Mouse (Mus musculus) bone marrow, adult 2 months (tissue): Measurements from ENCODE around the gene Gm29735.

Experiments used
- CTCF ChIP-seq: fragments of 200-500 bp; IDR thresholded peaks from 2 replicates; pipeline ENCODE4 v1.5.1; 2011; ENCODE audit warnings: low read length, control low read depth; ENCODE audit not compliant: control insufficient read depth, insufficient read depth
- POLR2A ChIP-seq: fragments of 200-500 bp; IDR thresholded peaks from 2 replicates; pipeline ENCODE4 v1.6.1; 2011; ENCODE audit warnings: low read depth, mild to moderate bottlenecking, control low read depth, low read length, borderline replicate concordance; ENCODE audit not compliant: control insufficient read depth

DNA sequence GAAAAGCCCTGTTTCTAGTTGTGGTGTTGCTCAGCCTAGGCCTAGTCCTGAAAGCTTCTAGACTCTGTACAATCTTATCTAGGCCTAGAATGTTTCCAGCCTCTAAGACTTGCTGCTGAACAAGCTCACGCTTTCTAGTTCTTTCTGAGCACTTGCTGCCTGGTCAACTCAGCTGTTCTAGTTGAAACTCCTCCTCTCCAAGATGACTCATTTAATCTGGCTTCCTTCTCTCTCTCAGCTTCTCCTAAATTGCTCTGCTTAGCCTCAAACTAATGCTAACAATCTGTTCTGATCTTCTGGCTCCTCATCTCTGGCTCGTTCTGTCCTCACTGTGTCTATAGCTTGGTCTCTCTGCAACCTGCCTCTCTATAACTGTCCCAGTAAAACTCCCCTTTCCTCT, 41.8 kb upstream of the Gm29735 start:
- TF ChIP-seq POLR2A (no peak), CTCF (no peak)
